Mouse (Mus musculus): ENCODE measurements around the gene Eloa. TPM values are rescaled to one million over a fixed set of nuclear protein-coding genes. Genes with fewer than 3 reads are reported as not detected.

The Eloa gene
- total RNA-seq, 2 experiments from 2014 or later: 50.2 to 51.4 TPM

GRCm38 (mm10) chr4:136030968-136031909 is 9.7 kb upstream of the Eloa start:
- DNase-seq: peak; percentile 31

- DNase-seq: no peak
Measured at GRCm38 (mm10) chr4:136028689-136029088, 7.1 kb upstream of the Eloa start.

DNA sequence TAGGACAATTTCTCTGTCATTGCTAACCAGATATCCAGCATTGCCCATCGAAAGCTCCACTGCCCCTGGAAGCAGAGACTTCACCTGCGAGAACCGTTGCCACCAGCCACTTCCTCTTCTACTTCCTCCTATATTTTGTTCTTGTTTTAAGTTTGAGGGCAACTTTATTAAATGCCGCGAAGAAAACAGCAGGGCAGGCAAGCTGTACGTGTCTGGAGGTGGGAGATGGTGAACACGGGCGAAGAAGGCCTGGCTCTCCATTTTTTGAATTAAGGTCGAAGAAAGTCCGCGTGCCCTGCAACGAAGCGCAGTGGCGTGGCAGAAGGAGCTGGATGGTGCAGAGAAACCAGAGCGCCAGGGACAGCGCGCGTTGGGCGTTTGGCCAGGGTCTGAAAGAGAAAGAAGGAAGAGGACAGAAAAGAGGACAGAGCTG is 6.6 kb upstream of the Eloa start:
- DNase-seq: no peak

DNA sequence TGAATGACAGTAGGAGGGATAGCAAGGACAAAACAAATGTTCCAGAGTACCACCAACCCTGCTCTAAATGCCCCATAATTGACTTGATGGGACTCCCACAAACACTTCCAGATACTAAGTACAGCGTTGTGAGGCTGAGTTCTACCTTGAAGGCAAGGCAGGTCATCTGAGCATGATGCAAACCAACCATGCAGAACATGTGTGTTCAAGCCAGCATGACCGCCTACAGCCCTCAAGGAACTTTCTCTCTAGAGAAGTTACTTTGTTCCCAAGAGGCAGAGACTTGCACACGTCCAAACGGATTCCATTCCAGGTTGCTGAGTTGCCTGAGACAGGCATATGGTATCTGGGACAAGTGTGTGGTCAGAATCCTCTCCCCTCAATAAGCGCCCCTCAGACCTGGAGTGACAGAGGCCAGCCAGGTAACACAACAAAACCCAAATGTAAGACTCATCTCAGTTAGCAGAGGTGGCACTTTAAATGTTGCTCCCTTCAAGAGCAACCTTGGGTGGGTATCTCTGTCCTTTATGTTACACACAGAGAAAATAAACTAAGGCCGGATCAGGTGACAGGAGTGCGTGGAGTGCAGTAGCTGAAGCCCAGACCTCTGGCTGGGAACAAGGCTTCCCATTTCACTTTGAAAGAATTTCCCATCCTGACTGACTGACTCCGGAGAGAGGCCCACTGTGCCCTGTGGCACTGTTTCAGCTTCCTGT is 6.0 kb upstream of the Eloa start:
- no peak for DNase-seq

DNA sequence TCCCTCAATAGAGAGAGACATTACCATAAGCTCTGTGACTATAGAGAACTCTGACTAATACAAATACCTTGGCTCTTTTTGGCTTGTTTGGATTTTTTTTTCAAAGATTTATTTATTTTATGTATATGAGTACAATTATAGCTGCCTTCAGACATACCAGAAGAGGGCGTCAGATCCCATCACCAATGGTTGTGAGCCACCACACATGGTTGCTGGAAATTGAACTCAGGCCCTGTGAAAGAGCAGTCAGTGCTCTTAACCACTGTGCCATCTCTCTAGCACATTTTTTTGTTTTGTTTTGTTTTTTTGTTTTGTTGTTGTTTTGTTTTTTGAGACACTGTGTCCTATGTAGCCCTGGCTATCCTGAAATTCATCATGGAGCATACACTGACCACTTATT is 3.8 kb upstream of the Eloa start:
- DNase-seq: no peak

DNA sequence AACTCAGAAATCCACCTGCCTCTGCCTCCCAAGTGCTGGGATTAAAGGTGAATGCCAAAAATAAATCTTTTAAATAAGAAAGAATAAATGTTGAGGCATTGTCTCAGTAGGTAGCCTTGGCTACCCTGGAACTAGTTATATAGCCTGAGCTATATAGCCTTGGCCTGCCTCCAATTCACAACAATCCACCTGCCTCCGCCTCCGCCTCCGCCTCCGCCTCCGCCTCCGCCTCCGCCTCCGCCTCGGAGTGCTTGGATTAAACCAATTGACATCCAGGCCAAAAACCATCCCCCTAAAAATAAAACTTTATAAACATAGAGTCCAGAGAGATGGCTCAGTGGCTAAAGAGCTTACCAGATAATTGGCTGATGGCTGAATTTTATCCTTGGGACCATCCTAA is 1.4 kb upstream of the Eloa start:
- DNase-seq: no peak

DNA sequence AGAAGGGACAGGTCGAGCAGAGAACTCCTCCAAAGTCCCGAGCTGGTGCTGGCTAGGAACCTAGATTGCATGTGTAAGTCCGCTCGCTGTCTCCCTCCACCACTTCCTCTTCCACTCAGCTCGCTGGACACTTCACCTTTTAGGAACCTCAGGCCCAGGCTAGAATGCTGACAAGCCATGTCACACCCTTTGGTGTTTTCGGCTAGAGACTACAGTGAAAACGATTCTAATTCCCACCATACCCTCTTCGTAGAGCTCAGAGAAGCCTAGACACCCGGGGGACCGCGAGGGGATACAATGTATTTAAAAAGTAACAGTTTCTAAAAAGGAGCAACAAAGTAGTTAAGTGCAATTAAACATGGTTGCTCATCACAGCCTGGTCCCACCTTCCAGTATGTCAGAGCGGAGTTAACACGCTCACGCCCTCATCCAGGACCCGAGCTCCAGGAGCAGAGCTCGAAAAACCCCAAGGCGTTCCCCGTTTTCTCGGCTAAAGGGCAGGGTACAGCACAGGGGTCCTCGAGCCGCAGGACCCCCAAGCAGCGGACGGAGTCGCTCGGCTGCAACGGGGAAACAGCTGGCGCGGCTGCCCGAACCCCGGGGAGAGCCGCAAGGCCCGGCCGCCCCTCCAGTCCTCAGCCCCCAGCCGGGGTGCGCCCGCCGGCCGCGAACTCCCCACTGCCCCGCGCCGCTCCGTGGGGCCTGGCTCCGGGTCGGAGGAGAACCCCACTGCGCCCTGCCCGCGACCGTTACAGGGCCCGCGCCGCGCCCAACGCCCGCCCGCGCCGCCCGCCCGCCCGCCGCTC is 617 bp downstream of the Eloa start:
- DNase-seq: no peak

DNA sequence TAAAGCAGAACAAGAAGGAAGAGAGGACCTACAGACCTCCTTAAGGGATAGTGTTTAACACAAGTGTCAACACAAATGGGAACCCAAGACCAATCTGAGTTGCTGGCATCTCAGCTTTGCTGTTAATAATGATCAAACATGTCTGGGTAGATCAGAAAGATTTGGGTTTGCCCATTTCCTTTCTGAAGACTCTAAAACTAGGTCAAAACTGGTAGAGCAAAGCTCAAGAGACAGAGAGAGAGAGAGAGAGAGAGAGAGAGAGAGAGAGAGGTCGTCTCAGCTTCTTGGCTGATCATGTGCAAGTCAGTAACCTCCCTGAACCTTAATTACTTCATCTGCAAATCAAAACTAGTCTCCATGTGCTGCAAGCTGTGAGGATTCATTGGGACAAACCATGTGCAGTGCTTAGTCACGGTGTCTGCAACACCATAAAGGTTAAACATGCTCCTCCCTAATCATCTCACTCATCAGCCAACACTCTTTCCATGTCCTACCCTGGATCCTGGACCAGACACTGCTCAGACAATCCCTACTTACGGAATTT is 5.4 kb downstream of the Eloa start:
- DNase-seq: no peak

DNA sequence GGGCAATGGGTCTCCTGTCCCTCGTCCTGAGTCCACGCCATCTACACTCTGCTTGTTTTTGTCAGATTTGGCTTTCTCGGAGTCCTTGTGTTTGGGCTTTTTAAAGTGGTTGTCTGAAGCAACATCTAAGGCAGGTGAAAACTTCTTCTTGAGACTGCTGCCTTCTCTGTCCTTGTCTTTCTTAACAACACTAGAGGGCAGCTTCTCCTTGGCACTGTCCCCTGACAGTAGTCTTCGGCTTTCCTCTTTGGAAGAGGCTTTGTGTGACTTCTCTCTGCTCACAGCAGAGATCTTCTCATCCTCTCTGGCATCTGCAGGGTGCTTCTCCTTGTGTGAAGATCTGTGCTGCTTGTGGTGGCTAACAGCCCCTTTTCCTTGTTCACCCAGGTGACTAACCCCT is 11.0 kb downstream of the Eloa start:
- no peak for DNase-seq

- DNase-seq: no peak
Measured at GRCm38 (mm10) chr4:136008782-136009447, 12.6 kb downstream of the Eloa start.

DNA sequence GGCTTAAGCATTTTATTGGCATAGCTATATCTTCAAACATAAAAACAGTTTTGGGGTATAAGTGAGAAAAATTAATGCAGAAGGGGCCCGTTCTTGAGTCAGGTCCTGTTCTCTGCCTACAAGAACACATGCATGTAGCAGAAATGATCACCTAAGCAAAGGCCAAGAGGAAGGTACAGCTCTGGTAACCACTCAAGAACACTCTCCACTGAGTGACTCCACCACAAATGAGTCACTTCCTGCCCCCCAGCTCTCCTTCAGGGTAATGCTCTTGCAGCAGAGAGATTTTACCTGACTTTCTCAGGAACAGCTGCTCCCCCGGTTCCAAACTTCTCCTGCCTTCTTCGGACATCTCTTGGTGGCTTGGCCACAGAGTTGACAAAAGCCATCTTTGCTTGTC is 14.7 kb downstream of the Eloa start:
- DNase-seq: no peak

GRCm38 (mm10) chr4:136004921-136005320 is 16.6 kb downstream of the Eloa start:
- no peak for DNase-seq

DNA sequence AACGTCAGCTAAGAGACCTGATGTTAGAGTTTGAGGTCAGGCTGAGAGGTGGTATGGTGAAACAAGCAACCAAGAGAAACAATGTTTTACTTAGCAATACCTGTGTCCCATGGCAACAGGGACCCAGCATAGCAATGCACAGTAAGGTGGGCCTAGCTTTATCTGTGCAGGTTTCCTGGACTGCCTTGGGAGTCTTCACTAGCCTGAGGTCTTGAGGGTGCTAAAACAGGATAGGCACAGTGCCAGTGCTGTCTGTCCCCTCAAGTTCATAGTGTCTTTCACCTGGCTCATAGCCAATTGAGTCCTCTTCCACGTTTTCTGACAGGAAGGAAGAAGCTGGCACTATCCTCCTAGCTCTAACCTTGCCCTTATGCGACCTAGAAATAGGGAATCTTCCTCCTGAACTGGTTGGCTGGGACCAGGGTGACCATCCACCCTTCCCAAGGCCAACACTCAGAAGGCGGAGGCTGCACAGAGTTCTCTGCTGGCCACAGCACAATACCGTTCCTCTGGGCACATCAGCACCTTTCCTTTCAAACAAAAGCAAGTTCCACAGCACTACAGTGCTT is 17.4 kb downstream of the Eloa start:
- DNase-seq: no peak

GRCm38 (mm10) chr4:135995118-135995517 is 26.4 kb downstream of the Eloa start:
- DNase-seq: no peak

DNA sequence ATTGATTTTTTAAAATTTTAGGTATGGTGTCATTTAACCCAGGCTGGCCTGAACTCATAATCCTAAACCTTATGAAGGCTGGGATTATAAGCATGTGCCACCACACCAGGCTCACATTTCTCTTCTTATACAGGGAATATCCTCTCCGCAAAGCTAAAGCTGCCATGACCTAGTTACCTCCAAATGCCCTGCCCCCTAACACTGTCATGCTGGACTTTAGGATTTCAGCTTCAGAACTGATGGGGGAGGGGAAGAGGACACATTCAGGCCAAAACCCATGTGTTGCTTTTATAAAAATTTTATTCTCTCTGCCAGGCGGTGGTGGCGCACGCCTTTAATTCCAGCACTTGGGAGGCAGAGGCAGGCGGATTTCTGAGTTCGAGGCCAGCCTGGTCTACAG is 27.6 kb downstream of the Eloa start:
- no peak for DNase-seq

DNA sequence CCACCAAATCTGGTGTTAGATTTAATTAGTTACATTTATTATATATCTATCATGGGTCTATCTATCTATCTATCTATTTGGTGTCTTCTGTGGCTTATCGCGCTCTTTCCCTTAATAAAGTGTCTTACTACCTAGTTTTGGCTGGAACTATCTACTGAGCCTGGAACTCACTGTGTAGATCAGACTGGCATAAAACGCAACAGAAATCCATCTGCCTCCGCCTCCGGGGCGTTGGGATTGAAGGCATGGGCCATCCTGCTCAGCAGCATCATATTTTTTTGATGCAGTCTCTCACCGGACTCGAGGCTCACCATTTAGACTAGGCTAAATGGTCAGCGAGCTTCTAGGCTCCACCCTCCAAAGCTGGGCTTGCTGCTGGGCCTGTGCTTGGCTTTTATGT is 33.8 kb downstream of the Eloa start:
- no peak for DNase-seq

GRCm38 (mm10) chr4:135986943-135987710 is 34.4 kb downstream of the Eloa start, which contains the start of gene Pithd1:
Gene Pithd1, minus strand, starts transcription at chr4:135987264.
- DNase-seq: peak; percentile 93

DNA sequence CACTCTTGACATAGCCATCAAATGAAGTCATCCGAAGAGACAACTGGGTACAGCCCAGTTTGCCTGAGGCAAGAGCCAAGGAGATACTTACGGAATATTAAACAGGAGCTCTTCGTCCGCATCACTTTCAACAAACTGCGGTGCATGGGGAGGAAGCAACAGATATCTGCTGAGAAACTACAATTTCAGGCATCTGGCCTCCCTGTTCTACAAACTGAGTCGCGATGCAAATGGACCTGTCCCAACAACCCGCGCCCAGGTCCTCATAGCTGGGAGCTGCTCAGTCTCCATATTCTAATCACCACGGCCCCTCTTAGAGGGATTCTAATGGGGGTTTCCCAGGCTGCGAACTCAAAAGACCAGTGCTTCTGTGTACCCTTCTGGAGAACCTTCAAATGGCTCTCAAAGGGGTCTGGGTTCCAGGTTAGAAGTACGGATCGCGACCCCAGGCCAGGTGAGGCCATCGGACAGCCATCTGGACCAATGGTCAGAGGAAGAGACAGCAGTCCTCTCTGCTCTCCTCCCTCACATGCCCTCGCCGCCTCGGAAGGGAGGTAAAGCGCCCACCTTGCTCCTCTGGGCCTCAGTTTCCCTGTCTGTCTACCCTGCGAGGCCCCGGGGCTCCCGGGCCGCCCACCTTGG is 35.1 kb downstream of the Eloa start:
- DNase-seq: no peak

- DNase-seq: no peak
Measured at GRCm38 (mm10) chr4:135985769-135986168, 35.8 kb downstream of the Eloa start.

- no peak for DNase-seq
Measured at GRCm38 (mm10) chr4:135985193-135985592, 36.4 kb downstream of the Eloa start.
